Mouse (Mus musculus) thymus, adult 2 months (tissue): ENCODE results near the gene Reck. TPM values are rescaled to one million over a fixed set of nuclear protein-coding genes. Genes with fewer than 3 reads are reported as not detected.

Experiments used
- DNase-seq: peaks from one replicate; pipeline ENCODE4 v3.0.0; 2021
- H3K27ac ChIP-seq: fragments of 200-500 bp; 2 replicates; pipeline ENCODE4 v1.5.1; 2012; ENCODE audit warnings: low read length, control low read depth; ENCODE audit not compliant: control insufficient read depth, insufficient read depth
- H3K27me3 ChIP-seq: fragments of 200-500 bp; 2 replicates; pipeline ENCODE4 v1.6.1; 2012; ENCODE audit warnings: mild to moderate bottlenecking, low read length, moderate library complexity, mixed read lengths; ENCODE audit not compliant: control insufficient read depth, insufficient read depth
- H3K36me3 ChIP-seq: fragments of 200-500 bp; 2 replicates; pipeline ENCODE4 v1.6.1; 2012; ENCODE audit warnings: mild to moderate bottlenecking, low read length, moderate library complexity; ENCODE audit not compliant: control insufficient read depth, insufficient read depth
- H3K4me1 ChIP-seq: fragments of 200-500 bp; replicated peaks from 2 replicates; pipeline ENCODE4 v1.6.1; 2012; ENCODE audit warnings: low read length; ENCODE audit not compliant: control insufficient read depth, insufficient read depth
- H3K4me3 ChIP-seq: fragments of 200-500 bp; 2 replicates; pipeline ENCODE4 v1.5.1; 2012; ENCODE audit warnings: mild to moderate bottlenecking, low read length, control low read depth, moderate library complexity; ENCODE audit not compliant: control insufficient read depth, insufficient read depth
- CTCF ChIP-seq: fragments of 200-500 bp; IDR thresholded peaks from 2 replicates; pipeline ENCODE4 v1.5.1; 2012; ENCODE audit warnings: mild to moderate bottlenecking, control low read depth, low read length, moderate library complexity, borderline replicate concordance; ENCODE audit not compliant: control insufficient read depth, poor library complexity, insufficient read depth; ENCODE audit errors: extremely low read depth
- POLR2A ChIP-seq: fragments of 200-500 bp; IDR thresholded peaks from 2 replicates; pipeline ENCODE4 v1.6.1; 2012; ENCODE audit warnings: mild to moderate bottlenecking, low read length, control low read depth, moderate library complexity; ENCODE audit not compliant: control insufficient read depth, poor library complexity, insufficient read depth; ENCODE audit errors: extremely low read depth
- WGBS: fragments of 180-500 bp; shearing (Covaris S2); methylation state at CpG from one replicate; pipeline ENCODE4 v1.1.7; 2018; 5-methylcytosine and 5-hydroxymethylcytosine counted together
- polyA plus RNA-seq: library from polyadenylated mRNA; depleted of rRNA; stranded (reverse); fragments of >200 nt; gene quantifications from 2 replicates; pipeline ENCODE4 v1.2.3, GENCODE M21; 2012

Gene Reck
- polyA plus RNA-seq, 1 experiment = 3.3 TPM

GRCm38 (mm10) chr4:43927826-43928225 is 52.5 kb downstream of the Reck start:
- H3K36me3 ChIP-seq = no peaks in the 10 kb centered on the region
- peak; percentile 45 for DNase-seq
- WGBS = 98% methylated on average over 3 of the region's 3 CpGs

GRCm38 (mm10) chr4:43931877-43932276 is 56.5 kb downstream of the Reck start:
- 76% methylated on average over 4 of the region's 4 CpGs for WGBS
- no peak for DNase-seq
- Histone ChIP-seq H3K4me1 (peaks cover 10% of the 10 kb centered on the region), H3K36me3 (no peaks in the 10 kb centered on the region), H3K27ac (no peak overlapping the region), H3K4me3 (no peak overlapping the region), H3K27me3 (no peaks in the 10 kb centered on the region)
- TF ChIP-seq POLR2A (no peak), CTCF (no peak)

More at GRCm38 (mm10) chr4:43927826-43928225, 52.5 kb downstream of the Reck start:
- H3K27ac ChIP-seq = no peak overlapping the region
- TF ChIP-seq POLR2A (no peak), CTCF (no peak; the same call in 1 of the 2 replicates)
- H3K4me1 ChIP-seq = no peaks in the 10 kb centered on the region
- H3K4me3 ChIP-seq = no peak overlapping the region
- no peaks in the 10 kb centered on the region for H3K27me3 ChIP-seq

GRCm38 (mm10) chr4:43936186-43936585 is 60.9 kb downstream of the Reck start:
- no peak for TF ChIP-seq POLR2A
- TF ChIP-seq CTCF = no peak
- Histone ChIP-seq H3K4me1 (peaks cover 24% of the 10 kb centered on the region), H3K27me3 (no peaks in the 10 kb centered on the region), H3K36me3 (no peaks in the 10 kb centered on the region), H3K27ac (no peak overlapping the region), H3K4me3 (no peak overlapping the region)
- DNase-seq = no peak
- 88% methylated on average over 4 of the region's 4 CpGs for WGBS

DNA sequence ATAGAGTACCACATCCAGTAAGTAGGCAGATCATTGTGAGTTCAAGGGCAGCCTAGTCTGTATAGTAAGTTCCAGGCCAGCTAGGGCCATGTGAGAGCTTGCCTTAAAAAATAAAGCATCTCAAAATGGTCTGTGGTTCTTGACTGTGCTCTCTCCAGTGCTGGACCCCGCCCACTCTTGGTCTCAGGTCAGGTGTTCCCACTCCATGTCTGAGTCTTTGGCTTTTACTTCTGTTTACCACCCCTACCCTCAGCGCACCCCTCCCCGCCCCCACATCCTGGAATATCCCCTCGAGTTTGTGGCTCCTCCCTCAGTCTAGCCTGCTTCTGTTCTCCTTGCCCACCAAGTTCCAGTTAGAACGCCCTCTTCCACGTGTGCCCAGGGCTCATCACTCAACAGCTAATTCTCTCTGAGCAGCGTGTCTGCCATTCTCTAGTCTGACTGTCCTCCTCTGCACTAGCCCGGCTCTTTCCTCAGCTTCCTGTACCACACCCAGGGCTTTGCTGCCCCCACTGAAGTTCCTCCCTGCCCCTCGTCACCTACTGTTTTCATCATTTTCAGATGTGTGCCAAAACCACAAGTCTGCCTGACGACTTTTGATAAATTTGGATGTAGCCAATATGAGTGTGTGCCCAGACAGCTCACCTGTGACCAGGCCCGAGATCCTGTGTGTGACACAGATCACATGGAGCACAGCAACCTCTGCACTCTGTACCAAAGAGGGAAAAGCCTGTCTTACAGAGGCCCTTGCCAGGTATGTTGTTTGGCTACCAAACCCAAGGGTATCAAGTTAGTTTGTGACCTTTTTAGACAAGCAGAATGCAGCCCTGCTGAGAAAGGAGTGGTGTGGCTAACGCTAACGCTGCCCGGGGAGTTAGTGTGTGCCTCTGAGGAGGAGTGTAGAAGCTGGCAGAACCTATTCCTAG is 61.7 kb downstream of the Reck start:
- no peak for TF ChIP-seq CTCF
- TF ChIP-seq POLR2A = no peak
- WGBS = 13% methylated on average over 14 of the region's 14 CpGs
- H3K4me1 ChIP-seq = peaks cover 24% of the 10 kb centered on the region
- no peaks in the 10 kb centered on the region for H3K36me3 ChIP-seq
- H3K27ac ChIP-seq = no peak overlapping the region
- no peak overlapping the region for H3K4me3 ChIP-seq
- no peak for DNase-seq
- no peaks in the 10 kb centered on the region for H3K27me3 ChIP-seq

GRCm38 (mm10) chr4:43941315-43941714 is 66.0 kb downstream of the Reck start:
- no peak for DNase-seq

GRCm38 (mm10) chr4:43942421-43942820 is 67.1 kb downstream of the Reck start:
- Histone ChIP-seq H3K4me3 (no peak overlapping the region), H3K27me3 (no peaks in the 10 kb centered on the region), H3K36me3 (no peaks in the 10 kb centered on the region), H3K27ac (no peak overlapping the region), H3K4me1 (peaks cover 9% of the 10 kb centered on the region)
- 98% methylated on average over 8 of the region's 8 CpGs for WGBS
- no peak for DNase-seq
- no peak for TF ChIP-seq POLR2A

More at GRCm38 (mm10) chr4:43941315-43941714, 66.0 kb downstream of the Reck start:
- WGBS = 65% methylated on average over 5 of the region's 5 CpGs
- Histone ChIP-seq H3K4me1 (peaks cover 20% of the 10 kb centered on the region), H3K27me3 (no peaks in the 10 kb centered on the region), H3K27ac (no peak overlapping the region), H3K4me3 (no peak overlapping the region), H3K36me3 (no peaks in the 10 kb centered on the region)
- no peak for TF ChIP-seq CTCF
- no peak for TF ChIP-seq POLR2A

- WGBS = 96% methylated on average over 2 of the region's 2 CpGs
- H3K4me1 ChIP-seq = no peaks in the 10 kb centered on the region
- H3K27me3 ChIP-seq = no peaks in the 10 kb centered on the region
- no peaks in the 10 kb centered on the region for H3K36me3 ChIP-seq
- no peak for DNase-seq
- no peak overlapping the region for H3K27ac ChIP-seq
- no peak overlapping the region for H3K4me3 ChIP-seq
- no peak for TF ChIP-seq POLR2A
- TF ChIP-seq CTCF = no peak
Measured at GRCm38 (mm10) chr4:43947571-43947970, 72.2 kb downstream of the Reck start.
